Mouse (Mus musculus) heart, embryonic 10.5 days (tissue): ENCODE measurements around the gene Tm2d3. TPM values are rescaled to one million over a fixed set of nuclear protein-coding genes. Genes with fewer than 3 reads are reported as not detected.

Source experiments
- DNase-seq: peaks from one replicate; pipeline ENCODE4 v3.0.0-alpha.2; 2017; ENCODE audit warnings: low spot score
- H3K27ac ChIP-seq: fragments of 300-500 bp; sonication (generic); 2 replicates; pipeline ENCODE4 v1.5.1; 2016; ENCODE audit warnings: mild to moderate bottlenecking
- H3K27me3 ChIP-seq: fragments of 300-500 bp; sonication (generic); 2 replicates; pipeline ENCODE4 v1.6.1; 2016; ENCODE audit warnings: mild to moderate bottlenecking; ENCODE audit not compliant: poor library complexity, insufficient read depth, severe bottlenecking
- H3K36me3 ChIP-seq: fragments of 300-500 bp; sonication (generic); 2 replicates; pipeline ENCODE4 v1.6.1; 2016; ENCODE audit warnings: mild to moderate bottlenecking, moderate library complexity
- H3K4me1 ChIP-seq: fragments of 300-500 bp; sonication (generic); 2 replicates; pipeline ENCODE4 v1.6.1; 2016; ENCODE audit warnings: mild to moderate bottlenecking
- H3K4me3 ChIP-seq: fragments of 300-500 bp; sonication (generic); 2 replicates; pipeline ENCODE4 v1.5.1; 2016; ENCODE audit warnings: mild to moderate bottlenecking, moderate library complexity
- H3K9me3 ChIP-seq: fragments of 300-500 bp; sonication (generic); 2 replicates; pipeline ENCODE4 v1.6.1; 2016; ENCODE audit warnings: mild to moderate bottlenecking, moderate library complexity
- WGBS: fragments of 180-500 bp; shearing (Covaris S2); methylation state at CpG from one replicate; pipeline ENCODE4 v1.1.7; 2016; 5-methylcytosine and 5-hydroxymethylcytosine counted together
- polyA plus RNA-seq: library from polyadenylated mRNA; unstranded; fragments of >200 nt; fragmentation: Nextera tagmentation; extraction: Ambion mirVana; gene quantifications from 2 replicates; pipeline ENCODE4 v1.2.1, GENCODE M21; 2016

The Tm2d3 gene
- polyA plus RNA-seq, result 50.1 and 59.0 TPM in 2 replicates

GRCm38 (mm10) chr7:65690869-65691268, at the start of gene Tm2d3:
Gene Tm2d3 (plus strand): TSS chr7:65691169.
- H3K9me3 ChIP-seq, result no peaks in the 10 kb centered on the region
- 83% methylated on average over 7 of the region's 7 CpGs for WGBS
- H3K4me1 ChIP-seq, result peaks cover 12% of the 10 kb centered on the region
- H3K4me3 ChIP-seq, result no peak within 1 kb of the TSS
- H3K27ac ChIP-seq, result no peak within 1 kb of the TSS
- DNase-seq, result no peak
- no peaks in the 10 kb centered on the region for H3K27me3 ChIP-seq
- peaks cover 20% of the 10 kb centered on the region for H3K36me3 ChIP-seq

GRCm38 (mm10) chr7:65642371-65643304, 48.3 kb upstream of the Tm2d3 start:
- peaks cover 10% of the 10 kb centered on the region; the same call in 1 of the 2 replicates for H3K27me3 ChIP-seq
- H3K9me3 ChIP-seq, result no peaks in the 10 kb centered on the region
- H3K36me3 ChIP-seq, result peaks cover 5% of the 10 kb centered on the region
- 73% methylated on average over 6 of the region's 6 CpGs for WGBS
- H3K4me3 ChIP-seq, result no peak overlapping the region
- no peak for DNase-seq
- no peak overlapping the region for H3K27ac ChIP-seq
- H3K4me1 ChIP-seq, result peaks cover 27% of the 10 kb centered on the region

- no peak for DNase-seq
- Histone ChIP-seq H3K27ac (no peak overlapping the region), H3K4me1 (peaks cover 27% of the 10 kb centered on the region), H3K4me3 (peak overlapping the region; percentile 78), H3K36me3 (peaks cover 17% of the 10 kb centered on the region), H3K27me3 (peaks cover 10% of the 10 kb centered on the region; the same call in 1 of the 2 replicates), H3K9me3 (no peaks in the 10 kb centered on the region)
- 39% methylated on average over 6 of the region's 6 CpGs for WGBS
Observed at GRCm38 (mm10) chr7:65643861-65644421, 47.0 kb upstream of the Tm2d3 start.

DNA sequence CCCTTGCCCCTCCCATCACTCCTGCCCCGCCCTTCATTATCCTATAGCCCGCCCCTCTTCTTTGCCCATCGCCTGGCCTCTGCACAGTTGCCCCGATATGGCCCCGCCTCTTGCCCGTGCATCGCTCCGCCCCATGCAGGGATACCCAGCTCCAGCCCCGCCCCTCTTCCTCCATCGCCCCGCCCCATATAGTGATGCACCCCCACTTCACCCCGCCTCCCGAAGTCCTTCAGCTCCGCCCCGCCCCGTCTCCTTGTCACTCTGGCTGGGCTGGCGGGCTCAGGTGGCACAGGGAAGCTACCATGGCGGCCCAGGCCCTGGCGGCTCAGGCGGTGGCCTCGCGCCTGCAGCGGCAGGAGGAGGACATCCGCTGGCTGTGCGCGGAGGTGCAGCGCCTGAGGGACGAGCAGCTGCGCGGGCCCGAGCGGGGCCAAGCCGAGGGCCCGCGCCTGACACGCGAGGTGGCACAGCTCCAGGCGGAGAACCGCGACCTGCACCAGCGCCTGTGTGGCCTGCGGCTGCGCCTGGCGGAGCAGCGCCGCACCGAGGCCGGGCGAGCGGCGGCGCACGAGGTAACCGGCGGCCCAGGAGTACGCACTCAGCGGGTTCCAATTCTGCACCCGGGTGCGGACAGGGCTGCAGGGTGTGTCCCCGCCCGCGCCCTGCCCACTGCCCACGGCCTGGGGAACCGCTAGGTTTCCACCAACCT, 46.2 kb upstream of the Tm2d3 start, which contains the start of gene Tarsl2:
Gene Tarsl2 (plus strand): TSS at position 256 of the 709 bp plus-strand sequence.
- peak within 1 kb of the TSS; percentile 90 for H3K27ac ChIP-seq
- peaks cover 25% of the 10 kb centered on the region for H3K4me1 ChIP-seq
- H3K4me3 ChIP-seq, result peak within 1 kb of the TSS; percentile 78
- under 1% methylated on average over 63 of the region's 64 CpGs for WGBS
- no peaks in the 10 kb centered on the region for H3K9me3 ChIP-seq
- peaks cover 10% of the 10 kb centered on the region; the same call in 1 of the 2 replicates for H3K27me3 ChIP-seq
- peak; percentile 99 for DNase-seq
- H3K36me3 ChIP-seq, result peaks cover 26% of the 10 kb centered on the region

GRCm38 (mm10) chr7:65645996-65646395, 45.0 kb upstream of the Tm2d3 start:
- H3K27ac ChIP-seq, result no peak overlapping the region
- peaks cover 18% of the 10 kb centered on the region for H3K4me1 ChIP-seq
- H3K9me3 ChIP-seq, result no peaks in the 10 kb centered on the region
- 80% methylated on average over 8 of the region's 8 CpGs for WGBS
- no peak for DNase-seq
- H3K4me3 ChIP-seq, result no peak overlapping the region
- peaks cover 10% of the 10 kb centered on the region; the same call in 1 of the 2 replicates for H3K27me3 ChIP-seq
- H3K36me3 ChIP-seq, result peaks cover 35% of the 10 kb centered on the region

DNA sequence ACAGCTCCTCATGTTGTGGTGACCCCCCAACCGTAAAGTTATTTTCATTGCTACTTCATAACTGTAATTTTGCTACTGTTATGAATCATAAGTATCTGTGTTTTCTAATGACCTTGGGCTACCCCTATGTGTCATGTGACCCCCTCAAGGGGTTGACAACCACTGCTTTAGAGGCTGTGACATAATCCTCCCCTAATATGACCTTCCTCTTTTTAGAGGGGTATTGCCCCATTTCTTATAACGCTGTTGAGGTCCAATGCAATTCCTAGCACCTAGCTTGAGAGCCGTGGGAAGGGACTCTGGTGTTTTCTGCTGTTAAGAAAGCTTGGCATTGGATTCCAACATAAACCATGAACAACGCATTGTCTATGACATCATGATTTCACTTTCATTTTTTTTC, 40.3 kb upstream of the Tm2d3 start:
- H3K9me3 ChIP-seq, result no peaks in the 10 kb centered on the region
- WGBS, result 86% methylated on average over 4 of the region's 4 CpGs
- DNase-seq, result no peak
- H3K36me3 ChIP-seq, result peaks cover 63% of the 10 kb centered on the region
- no peak overlapping the region for H3K4me3 ChIP-seq
- H3K27me3 ChIP-seq, result no peaks in the 10 kb centered on the region
- H3K27ac ChIP-seq, result no peak overlapping the region
- peaks cover 3% of the 10 kb centered on the region; the same call in 1 of the 2 replicates for H3K4me1 ChIP-seq

DNA sequence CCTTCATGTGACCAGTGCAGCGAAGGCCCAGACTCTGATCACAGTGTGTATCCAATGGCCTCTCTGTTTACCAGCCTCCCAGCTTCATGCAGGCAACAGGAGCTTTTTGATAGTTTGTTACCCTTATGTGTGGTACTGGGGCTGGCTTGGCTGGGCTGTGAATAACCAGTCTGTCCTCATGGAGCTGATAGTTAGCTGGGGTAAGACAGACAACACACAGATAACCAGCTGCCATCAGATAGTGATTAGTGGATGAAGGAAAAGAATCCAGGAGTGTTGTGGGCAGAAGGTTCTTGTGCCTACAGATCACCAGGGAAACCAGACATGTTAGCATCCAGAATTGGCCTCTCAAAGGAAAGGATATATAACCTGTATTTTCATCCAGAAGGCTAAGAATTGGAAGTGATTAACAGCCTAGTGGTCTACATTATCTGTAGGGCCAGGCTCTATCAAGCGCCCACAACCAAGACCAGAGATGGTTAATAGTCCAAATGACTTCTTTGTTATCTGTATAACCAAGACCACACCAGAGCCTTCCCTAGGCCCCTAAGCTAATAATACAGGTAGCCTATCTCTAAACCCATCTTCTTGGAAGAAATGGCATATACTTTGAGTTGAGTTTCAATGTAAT, 33.4 kb upstream of the Tm2d3 start:
- WGBS, result 81% methylated on average over 2 of the region's 2 CpGs

DNA sequence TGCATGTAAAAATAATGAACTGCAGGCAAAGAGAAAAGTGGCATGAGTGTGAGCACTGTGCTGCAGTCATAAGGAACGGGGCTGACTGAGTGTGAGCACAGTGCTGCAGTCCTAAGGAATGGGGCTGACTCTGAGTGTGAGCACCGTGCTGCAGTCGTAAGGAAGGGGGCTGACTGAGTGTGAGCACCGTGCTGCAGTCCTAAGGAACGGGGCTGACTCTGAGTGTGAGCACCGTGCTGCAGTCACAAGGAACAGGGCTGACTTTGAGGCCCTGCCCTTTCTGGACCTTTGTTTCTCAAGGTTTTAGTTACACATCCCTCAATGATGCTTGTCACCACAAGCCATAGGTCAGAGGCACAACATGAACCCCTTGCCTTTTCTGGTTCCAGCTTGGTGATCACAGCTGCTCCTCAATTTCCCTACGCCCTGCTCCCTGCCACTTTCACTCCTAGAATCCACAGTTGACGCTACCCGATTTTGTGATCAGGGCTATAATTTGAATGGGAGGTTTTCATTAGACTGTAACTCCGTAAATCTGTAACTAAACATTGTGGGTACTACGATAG, 27.7 kb upstream of the Tm2d3 start:
- Histone ChIP-seq H3K27me3 (no peaks in the 10 kb centered on the region), H3K4me3 (no peak overlapping the region), H3K27ac (no peak overlapping the region), H3K4me1 (0 out of 2 replicates have a peak, but pooled peaks cover 4% of the 10 kb centered on the region), H3K9me3 (no peaks in the 10 kb centered on the region), H3K36me3 (peaks cover 14% of the 10 kb centered on the region; the same call in 1 of the 2 replicates)
- DNase-seq, result no peak
- 86% methylated on average over 11 of the region's 11 CpGs for WGBS

More for the DNA sequence above, 33.4 kb upstream of the Tm2d3 start:
- H3K9me3 ChIP-seq, result no peaks in the 10 kb centered on the region
- no peak overlapping the region for H3K4me3 ChIP-seq
- no peak overlapping the region for H3K27ac ChIP-seq
- H3K27me3 ChIP-seq, result no peaks in the 10 kb centered on the region
- peaks cover 34% of the 10 kb centered on the region; the same call in 1 of the 2 replicates for H3K36me3 ChIP-seq
- H3K4me1 ChIP-seq, result 0 out of 2 replicates have a peak, but pooled peaks cover 4% of the 10 kb centered on the region
- no peak for DNase-seq

GRCm38 (mm10) chr7:65663886-65664285, 27.1 kb upstream of the Tm2d3 start:
- no peak overlapping the region for H3K27ac ChIP-seq
- WGBS, result 79% methylated on average over 14 of the region's 14 CpGs
- no peaks in the 10 kb centered on the region for H3K27me3 ChIP-seq
- H3K36me3 ChIP-seq, result peaks cover 16% of the 10 kb centered on the region; the same call in 1 of the 2 replicates
- no peak for DNase-seq
- H3K4me1 ChIP-seq, result 0 out of 2 replicates have a peak, but pooled peaks cover 4% of the 10 kb centered on the region
- H3K4me3 ChIP-seq, result no peak overlapping the region
- H3K9me3 ChIP-seq, result no peaks in the 10 kb centered on the region

DNA sequence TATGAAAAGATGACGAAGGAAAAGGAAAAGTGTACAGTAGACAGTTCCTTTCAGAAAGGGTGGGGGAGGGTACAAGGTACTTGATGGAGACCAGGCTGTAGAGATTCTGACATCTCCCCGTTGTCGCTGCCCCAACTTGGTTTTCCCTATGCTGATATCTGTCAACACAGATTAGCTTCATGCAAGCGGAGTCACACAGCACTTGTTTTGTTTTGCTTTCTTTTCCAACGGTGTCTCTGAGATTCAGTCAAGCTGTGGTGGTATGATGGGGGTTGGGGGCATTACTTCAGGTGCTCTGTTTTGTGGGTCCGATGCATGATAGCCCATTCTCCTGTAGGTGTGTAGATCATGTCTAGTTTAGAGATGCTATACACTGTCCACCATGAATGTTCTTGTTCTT, 23.5 kb upstream of the Tm2d3 start:
- no peaks in the 10 kb centered on the region for H3K4me1 ChIP-seq
- H3K27me3 ChIP-seq, result no peaks in the 10 kb centered on the region
- H3K27ac ChIP-seq, result no peak overlapping the region
- DNase-seq, result no peak
- no peak overlapping the region for H3K4me3 ChIP-seq
- peaks cover 24% of the 10 kb centered on the region; the same call in 1 of the 2 replicates for H3K36me3 ChIP-seq
- 78% methylated on average over 6 of the region's 6 CpGs for WGBS
- no peaks in the 10 kb centered on the region for H3K9me3 ChIP-seq

DNA sequence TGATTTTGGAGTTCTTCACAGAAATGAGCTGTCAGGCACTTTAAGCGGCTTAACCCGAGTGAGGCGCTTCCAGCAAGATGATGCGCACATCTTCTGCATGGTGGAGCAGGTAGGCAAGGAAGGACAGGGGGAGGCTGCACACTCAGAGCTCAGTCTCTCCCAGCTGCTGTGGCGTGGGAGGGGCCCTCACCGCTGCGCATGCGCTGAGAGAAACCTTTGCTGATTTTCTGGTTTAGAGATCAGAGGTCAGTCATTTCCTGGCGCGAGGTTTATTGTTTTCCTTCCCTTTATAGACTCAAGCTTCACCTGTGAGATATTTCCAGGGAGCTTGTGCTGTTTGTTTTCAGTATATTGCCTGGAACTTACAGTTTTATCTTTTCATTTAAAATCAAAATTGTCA, 12.9 kb upstream of the Tm2d3 start:
- no peaks in the 10 kb centered on the region for H3K9me3 ChIP-seq
- 78% methylated on average over 10 of the region's 10 CpGs for WGBS

More for the DNA sequence above, 12.9 kb upstream of the Tm2d3 start:
- DNase-seq, result peak; percentile 64
- Histone ChIP-seq H3K27ac (no peak overlapping the region), H3K36me3 (peaks cover 17% of the 10 kb centered on the region; the same call in 1 of the 2 replicates), H3K4me1 (no peaks in the 10 kb centered on the region), H3K4me3 (no peak overlapping the region), H3K27me3 (no peaks in the 10 kb centered on the region)
